Mouse (Mus musculus) ES-Bruce4 (cell line): ENCODE measurements around the gene Klk12.

Experiments
- CTCF ChIP-seq: IDR thresholded peaks from one replicate; pipeline ENCODE4 v1.8.1; 2011; ENCODE audit warnings: low read depth, low read length
- POLR2A ChIP-seq: IDR thresholded peaks from one replicate; pipeline ENCODE4 v1.8.1; 2011; ENCODE audit warnings: low read length; ENCODE audit not compliant: insufficient read depth

DNA sequence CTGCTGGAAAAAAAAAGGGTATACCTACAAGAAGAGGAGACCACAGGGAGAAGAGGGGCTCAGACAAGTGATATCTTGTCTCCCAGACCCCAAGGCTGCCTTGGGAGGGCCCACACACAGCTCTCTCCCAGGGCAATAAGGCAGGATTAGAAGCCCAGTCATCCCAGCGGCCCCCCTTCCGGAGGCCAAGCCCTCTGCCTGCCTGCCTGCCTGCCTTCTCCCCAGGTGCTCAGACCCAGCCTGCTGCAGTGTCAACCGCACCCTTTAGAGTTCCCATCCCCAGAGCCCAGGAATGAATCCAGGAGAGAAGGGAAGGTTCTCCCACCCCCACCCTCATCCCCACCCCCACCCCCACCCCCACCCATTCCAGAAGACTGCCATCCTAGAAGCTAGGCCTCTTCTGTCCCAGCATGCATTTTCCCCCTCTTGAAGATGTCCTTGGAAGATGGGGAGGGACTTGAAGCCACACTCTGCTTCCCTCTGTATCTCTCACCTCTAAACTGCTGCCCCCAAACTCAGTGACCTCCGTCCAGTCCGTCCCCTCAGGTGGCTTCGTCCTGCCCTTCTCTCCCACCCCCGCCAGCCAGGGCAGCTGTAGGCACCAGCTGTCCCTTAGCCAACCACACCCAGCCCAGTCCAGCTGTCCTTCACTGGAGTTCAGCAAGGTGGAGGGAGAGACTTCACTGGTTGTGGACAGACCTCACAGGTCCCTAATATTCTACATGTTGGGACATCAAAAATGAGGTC is 6.8 kb downstream of the Klk12 start:
- TF ChIP-seq CTCF (no peak), POLR2A (no peak)
